Mouse (Mus musculus): ENCODE results near the gene Ppcdc.

DNA sequence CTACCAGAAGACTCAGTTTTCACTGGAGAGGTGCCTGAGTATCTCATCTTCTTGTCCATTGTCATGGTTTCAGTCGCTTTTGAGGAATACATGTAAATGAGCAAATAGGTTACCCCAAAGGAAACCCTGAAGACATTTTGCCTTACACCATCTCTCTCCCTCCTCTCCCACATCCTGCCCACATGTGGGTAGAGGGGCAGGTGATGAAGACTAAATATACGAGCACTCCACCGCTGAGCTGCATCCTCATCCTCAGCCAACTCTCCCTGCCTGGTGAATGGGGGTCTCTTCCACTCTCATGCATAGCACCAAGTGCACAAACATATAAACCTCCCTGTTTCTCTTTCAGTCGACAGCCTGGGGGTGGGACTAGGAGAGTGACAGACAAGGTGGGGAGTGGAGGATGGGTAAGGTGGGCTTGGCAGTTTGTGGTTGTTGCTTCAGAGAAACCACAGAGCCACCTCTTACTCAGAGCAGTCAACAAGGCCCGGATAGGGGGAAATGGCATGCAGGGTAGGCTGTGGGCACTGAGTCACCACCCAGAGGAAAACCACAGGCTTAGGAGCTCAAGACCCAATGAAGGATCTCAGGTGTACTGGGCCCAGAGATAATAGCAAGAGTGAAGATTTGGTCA lies 100.2 kb downstream of the Ppcdc start:
- TF ChIP-seq CTCF (IDR thresholded peaks at IDR 0.05; ENCODE audit: insufficient read depth, low read length) (no peak), POLR2A (IDR thresholded peaks at IDR 0.05; ENCODE audit: borderline replicate concordance, extremely low read depth, low read depth, low read length) (no peak)

Data from lung, adult 2 months (tissue).